21 mouse cellular contexts compared by ENCODE assay signal in genomic region chr1:60899244-60899643, GRCm38 (mm10). TPM values are rescaled to one million over a fixed set of nuclear protein-coding genes. Genes with fewer than 3 reads are reported as not detected.
DNase-seq lines count a peak whose midpoint lies in the region; ATAC-seq and TF ChIP-seq lines count a peak whose summit lies in the region.
"Had no signal": no experiment of that assay in that cellular context is flagged by ENCODE, and none has a peak within 500 bp of the region (broad histone marks: within the 10 kb centered on the region; RNA-seq: fewer than 3 reads in every experiment).

No protein-coding gene starts in this region.

- peak; percentile 25 for ATAC-seq in inflammation-experienced regulatory T-cells, adult 6 months
- ATAC-seq in hindbrain, postnatal 0 days, result no peak
- ATAC-seq: intestine, postnatal 0 days had no signal

- H3K4me2 ChIP-seq in CH12.LX (ENCODE audit: insufficient read depth, low read depth, poor library complexity, severe bottlenecking), result peak overlapping the region; percentile 37
- H3K4me2 ChIP-seq in hindbrain, postnatal 0 days (ENCODE audit: low read depth, low read length), result no peak overlapping the region
- H3K4me2 ChIP-seq: heart, embryonic 13.5 days had no signal

- in situ Hi-C loops in CH12.LX (cut with MboI; ENCODE audit: low pct_ligation_motif_present, low pct_unique_long_range_greater_than_20kb, low sequenced_read_pairs), result no loop called here

- TF ChIP-seq CTCF in heart, adult 2 months (IDR thresholded peaks at IDR 0.05), result no peak
- TF ChIP-seq CTCF in CH12.LX (conservative IDR thresholded peaks at IDR 0.05 in 1 of 2, IDR thresholded peaks at IDR 0.05 in 1 of 2; ENCODE audit: low read depth in 2 of 2, low read length in 2 of 2), result no peak
- no peak for TF ChIP-seq CTCF in hindbrain, postnatal 0 days (IDR thresholded peaks at IDR 0.05; ENCODE audit: low read depth)

- intact Hi-C loops in heart, adult 2 months (cut with DNase I), result loop anchor here (2.0 to 5.0 kb wide), 2 partner anchors 30 to 63 kb away; no protein-coding TSS in a partner anchor
- intact Hi-C loops in left cerebral cortex, postnatal 10 days (cut with DNase I), result no loop called here

- H3K79me2 ChIP-seq in heart, adult 2 months (replicated peaks; ENCODE audit: control insufficient read depth, insufficient read depth, low read length), result no peaks in the 10 kb centered on the region
- no peaks in the 10 kb centered on the region for H3K79me2 ChIP-seq in CH12.LX (replicated peaks; ENCODE audit: control insufficient read depth, extremely low read depth, insufficient read depth, poor library complexity, severe bottlenecking)

- no peaks in the 10 kb centered on the region for H3K27me3 ChIP-seq in heart, adult 2 months (ENCODE audit: control insufficient read depth, insufficient read depth, low read length)
- no peaks in the 10 kb centered on the region for H3K27me3 ChIP-seq in heart, embryonic 10.5 days (ENCODE audit: insufficient read depth, poor library complexity, severe bottlenecking)
- H3K27me3 ChIP-seq in CH12.LX (replicated peaks), result no peaks in the 10 kb centered on the region
- no peaks in the 10 kb centered on the region for H3K27me3 ChIP-seq in hindbrain, postnatal 0 days (ENCODE audit: insufficient read depth, low read length)
- H3K27me3 ChIP-seq: heart, embryonic 13.5 days had no signal

- no peak for TF ChIP-seq POLR2A in heart, adult 2 months (IDR thresholded peaks at IDR 0.05; ENCODE audit: insufficient read depth, low read depth, low read length)
- TF ChIP-seq POLR2A in CH12.LX (IDR thresholded peaks at IDR 0.05; ENCODE audit: low read depth, low read length), result peak; percentile 33; the same call in 1 of the 2 replicates

- H3K36me3 ChIP-seq in heart, adult 2 months (ENCODE audit: control insufficient read depth, insufficient read depth, low read length), result peaks cover 2% of the 10 kb centered on the region; the same call in 1 of the 2 replicates
- no peaks in the 10 kb centered on the region for H3K36me3 ChIP-seq in heart, embryonic 10.5 days
- peaks cover 0 to 7% of the 10 kb centered on the region in 2 experiments for H3K36me3 ChIP-seq in CH12.LX (replicated peaks in 1 of 2; ENCODE audit: control insufficient read depth in 1 of 2, insufficient read depth in 1 of 2, low read length in 1 of 2)
- no peaks in the 10 kb centered on the region for H3K36me3 ChIP-seq in hindbrain, postnatal 0 days (ENCODE audit: insufficient read depth, low read length)
- H3K36me3 ChIP-seq: heart, embryonic 13.5 days had no signal

- TF ChIP-seq EP300 in heart, adult 2 months (IDR thresholded peaks at IDR 0.05; ENCODE audit: insufficient read depth, low read depth, low read length), result no peak
- peak; percentile 94 for TF ChIP-seq EP300 in CH12.LX (IDR thresholded peaks at IDR 0.05; ENCODE audit: low read length)

- peak in 1 of 2 experiments; percentile 48 for DNase-seq in heart, adult 2 months
- no peak for DNase-seq in heart, embryonic 10.5 days (ENCODE audit: low spot score)
- DNase-seq in 416B (ENCODE audit: low read depth) (peak; percentile 17), CH12.LX (ENCODE audit: extremely low read depth) (peak; percentile 76)
- DNase-seq in left cerebral cortex, postnatal 10 days (ENCODE audit: extremely low spot score in 1 of 2, low spot score in 2 of 2), result no peak
- no peak for DNase-seq in hindbrain, postnatal 0 days (ENCODE audit: low spot score)
- DNase-seq in layer of hippocampus, postnatal 25 days (ENCODE audit: extremely low spot score in 1 of 2, low spot score in 1 of 2), result no peak
- DNase-seq: adrenal gland, postnatal 36 days; cerebellum, postnatal 14 days; kidney, postnatal 14 days; left cerebral cortex, postnatal 4 days; lung, postnatal 4 days; midbrain, embryonic 14.5 days had no signal

- no peak overlapping the region for H3K9ac ChIP-seq in heart, adult 2 months (ENCODE audit: low read depth, low read length)
- H3K9ac ChIP-seq in CH12.LX (ENCODE audit: insufficient read depth, low read depth), result peak overlapping the region; percentile 48
- H3K9ac ChIP-seq in hindbrain, postnatal 0 days (replicated peaks; ENCODE audit: low read length), result no peak overlapping the region
- H3K9ac ChIP-seq: heart, embryonic 13.5 days had no signal

- peak overlapping the region; percentile 59 for H3K27ac ChIP-seq in heart, adult 2 months
- no peak overlapping the region for H3K27ac ChIP-seq in heart, embryonic 10.5 days
- H3K27ac ChIP-seq in CH12.LX (ENCODE audit: insufficient read depth, low read depth), result peak overlapping the region; percentile 88
- no peak overlapping the region for H3K27ac ChIP-seq in hindbrain, postnatal 0 days
- H3K27ac ChIP-seq: heart, embryonic 13.5 days had no signal

- no peaks in the 10 kb centered on the region for H3K9me3 ChIP-seq in heart, embryonic 10.5 days
- H3K9me3 ChIP-seq in CH12.LX (replicated peaks; ENCODE audit: low read length), result peaks cover 10% of the 10 kb centered on the region
- no peaks in the 10 kb centered on the region for H3K9me3 ChIP-seq in hindbrain, postnatal 0 days (ENCODE audit: low read length)
- H3K9me3 ChIP-seq: heart, embryonic 13.5 days had no signal

- peaks cover 5% of the 10 kb centered on the region; the same call in 1 of the 2 replicates for H3K4me1 ChIP-seq in heart, adult 2 months (ENCODE audit: control insufficient read depth, insufficient read depth, low read length)
- no peaks in the 10 kb centered on the region for H3K4me1 ChIP-seq in heart, embryonic 10.5 days
- peaks cover 16 to 38% of the 10 kb centered on the region in 2 experiments for H3K4me1 ChIP-seq in CH12.LX (ENCODE audit: control insufficient read depth in 1 of 2, insufficient read depth in 2 of 2)
- H3K4me1 ChIP-seq in hindbrain, postnatal 0 days (ENCODE audit: insufficient read depth, low read length), result no peaks in the 10 kb centered on the region
- H3K4me1 ChIP-seq: heart, embryonic 13.5 days had no signal

- dilution Hi-C loops in CH12.LX (cut with MboI; ENCODE audit: extremely low pct_ligation_motif_present, extremely low pct_unique_long_range_greater_than_20kb, low sequenced_read_pairs), result no loop called here

- WGBS in heart, adult 2 months, result 43% methylated on average over 3 of the region's 3 CpGs
- WGBS in heart, embryonic 10.5 days, result 79% methylated on average over 3 of the region's 3 CpGs
- 71% methylated on average over 3 of the region's 3 CpGs for WGBS in hindbrain, postnatal 0 days

- no peak overlapping the region for H3K4me3 ChIP-seq in heart, adult 2 months
- no peak overlapping the region for H3K4me3 ChIP-seq in heart, embryonic 10.5 days
- H3K4me3 ChIP-seq in CH12.LX (replicated peaks in 1 of 3; ENCODE audit: low read depth in 2 of 3, low read length in 2 of 3, poor library complexity in 1 of 3), result no peak overlapping the region
- no peak overlapping the region for H3K4me3 ChIP-seq in hindbrain, postnatal 0 days (ENCODE audit: low read length)
- H3K4me3 ChIP-seq: heart, embryonic 13.5 days had no signal

- no peak for TF ChIP-seq RAD21 in CH12.LX (IDR thresholded peaks at IDR 0.05; ENCODE audit: low read depth, low read length)

TF ChIP-seq in CH12.LX, 34 proteins besides CTCF, POLR2A, EP300 and RAD21 (continues in another document):
- TF ChIP-seq ZNF384 (IDR thresholded peaks at IDR 0.05; ENCODE audit: low read depth, low read length) (no peak; the same call in 1 of the 2 replicates), CHD1 (IDR thresholded peaks at IDR 0.05; ENCODE audit: low read depth, low read length) (peak; percentile 95; the same call in 1 of the 2 replicates), CHD2 (IDR thresholded peaks at IDR 0.05; ENCODE audit: low read length) (peak; percentile 60; the same call in 1 of the 2 replicates), GABPA (IDR thresholded peaks at IDR 0.05; ENCODE audit: insufficient replicate concordance, low read depth, low read length) (no peak), POLR2AphosphoS2 (IDR thresholded peaks at IDR 0.05; ENCODE audit: low read depth, low read length) (no peak), ELF1 (IDR thresholded peaks at IDR 0.05; ENCODE audit: low read depth, low read length) (peak; percentile 17; the same call in 1 of the 2 replicates), ETS1 (conservative IDR thresholded peaks at IDR 0.05; ENCODE audit: low read depth, low read length) (peak; percentile 83), ZC3H11A (IDR thresholded peaks at IDR 0.05; ENCODE audit: low read depth, low read length) (no peak), MAFK (IDR thresholded peaks at IDR 0.05; ENCODE audit: insufficient replicate concordance, low read length) (peak; percentile 77), MXI1 (IDR thresholded peaks at IDR 0.05; ENCODE audit: low read depth, low read length) (no peak; the same call in 1 of the 2 replicates), MAZ (IDR thresholded peaks at IDR 0.05; ENCODE audit: low read depth, low read length) (peak; percentile 32; the same call in 1 of the 2 replicates), SMC3 (IDR thresholded peaks at IDR 0.05; ENCODE audit: low read depth, low read length) (peak; percentile 23), IRF4 (IDR thresholded peaks at IDR 0.05; ENCODE audit: low read depth, low read length) (peak; percentile 92), JUND (conservative IDR thresholded peaks at IDR 0.05; ENCODE audit: low read depth, low read length) (peak; percentile 87), USF1 (IDR thresholded peaks at IDR 0.05; ENCODE audit: low read depth, low read length) (peak; percentile 59), NRF1 (IDR thresholded peaks at IDR 0.05; ENCODE audit: low read depth, low read length) (0 out of 2 replicates have a peak, but pooled peaks have one; percentile 30), NELFE (IDR thresholded peaks at IDR 0.05; ENCODE audit: low read depth, low read length) (0 out of 2 replicates have a peak, but pooled peaks have one; percentile 25), HCFC1 (IDR thresholded peaks at IDR 0.05; ENCODE audit: low read depth, low read length) (no peak), MYC (IDR thresholded peaks at IDR 0.05; ENCODE audit: low read depth, low read length) (peak; percentile 87), USF2 (conservative IDR thresholded peaks at IDR 0.05; ENCODE audit: low read depth, low read length) (peak; percentile 40), ZKSCAN1 (IDR thresholded peaks at IDR 0.05; ENCODE audit: borderline replicate concordance, low read depth, low read length) (no peak)

RNA-seq across cellular contexts. Expression of gene Ctla4, which starts 12.4 kb away (rescaled TPM):
- total RNA-seq in heart, adult 2 months (2021), result under 1 TPM; 0.86 to 0.91 TPM
- 0.74 and 2.0 TPM in 2 replicates for polyA plus RNA-seq in heart, adult 2 months (2012; rRNA removed)
- polyA plus RNA-seq in heart, embryonic 10.5 days (2016; fragmentation: Nextera tagmentation; extraction: Ambion mirVana), result not detected in 2 replicates
- total RNA-seq in CH12.LX (2012; rRNA removed) (27.4 and 54.7 TPM in 2 replicates), CH12.LX (2014; rRNA removed) (49.8 and 53.7 TPM in 2 replicates)
- 11.6 and 13.1 TPM in 2 replicates for polyA plus RNA-seq in CH12.LX (2012; ENCODE audit: insufficient read length, low read depth)
- polyA plus RNA-seq in inflammation-experienced regulatory T-cells, adult 6 months (2017; shearing (Covaris generic)), result 100 to 1,000 TPM; 121 to 243 (median 214) TPM
- total RNA-seq in left cerebral cortex, postnatal 10 days (2021), result not detected
- not detected in 2 replicates for total RNA-seq in hindbrain, postnatal 0 days (2014; rRNA removed)
- not detected in 2 replicates for polyA plus RNA-seq in hindbrain, postnatal 0 days (2015; fragmentation: Nextera tagmentation; extraction: Ambion mirVana)
- not detected for total RNA-seq in layer of hippocampus, postnatal 25 days (2021)
- total RNA-seq: adrenal gland, postnatal 36 days; layer of hippocampus, postnatal 14 days; left cerebral cortex, postnatal 4 days had no signal
- polyA plus RNA-seq: embryonic facial prominence, embryonic 11.5 days; hindbrain, embryonic 11.5 days; intestine, postnatal 0 days; liver, embryonic 16.5 days; midbrain, embryonic 14.5 days; stomach, embryonic 14.5 days had no signal

Comparison
In these comparisons a context has a peak if more than half of its experiments do, and no peak if none do; other contexts are left out.
1. H3K27ac ChIP-seq: peak in heart, adult 2 months (single experiment) and CH12.LX (single experiment); none in heart, embryonic 10.5 days (single experiment) and hindbrain, postnatal 0 days (single experiment).
2. DNase-seq: peak in 416B (single experiment) and CH12.LX (single experiment); none in heart, embryonic 10.5 days (single experiment), left cerebral cortex, postnatal 10 days (0 of 2), hindbrain, postnatal 0 days (single experiment) and layer of hippocampus, postnatal 25 days (0 of 2).
3. RNA of gene Ctla4, which starts 12.4 kb away (total RNA-seq): 27.4 to 54.7 TPM in CH12.LX; 0.86 to 0.91 TPM in heart, adult 2 months, not detected in left cerebral cortex, postnatal 10 days, not detected in layer of hippocampus, postnatal 25 days and not detected in hindbrain, postnatal 0 days; every median in the first group is over 10 times any median in the second.